Mouse (Mus musculus) retina, postnatal 1 day (tissue): ENCODE measurements at regions not wholly inside any gene's neighbourhood (a gene's known extent, or its start where the extent isn't known, plus 50 kb on each side); places are given as distances from the start of the nearest gene placed in this dataset.
A peak's percentile ranks its signal among the peaks of the same experiment; 100 is the strongest.

Experiments
- DNase-seq: peaks from one replicate; pipeline ENCODE4 v3.0.0-alpha.2; 2012

DNA sequence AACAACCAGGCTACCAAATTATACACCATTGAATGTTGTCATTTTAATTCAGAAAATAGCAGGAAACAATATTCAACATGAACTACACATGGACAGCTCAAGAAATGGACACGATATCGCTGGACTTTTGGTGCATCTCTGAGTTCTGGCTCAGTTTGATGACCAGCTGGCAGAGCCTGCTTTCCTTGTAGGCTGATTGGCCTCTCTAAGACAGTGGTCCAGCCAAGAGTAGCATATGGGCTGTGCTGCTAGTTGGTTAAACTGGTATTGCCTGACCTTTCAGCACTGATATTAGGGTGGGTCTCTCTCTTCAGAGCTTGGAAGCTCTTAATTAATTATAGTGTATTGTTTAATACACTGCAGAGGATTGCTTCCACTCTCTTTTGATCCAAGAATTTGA, 705.8 kb upstream of the Ddx18 start:
- DNase-seq: no peak

DNA sequence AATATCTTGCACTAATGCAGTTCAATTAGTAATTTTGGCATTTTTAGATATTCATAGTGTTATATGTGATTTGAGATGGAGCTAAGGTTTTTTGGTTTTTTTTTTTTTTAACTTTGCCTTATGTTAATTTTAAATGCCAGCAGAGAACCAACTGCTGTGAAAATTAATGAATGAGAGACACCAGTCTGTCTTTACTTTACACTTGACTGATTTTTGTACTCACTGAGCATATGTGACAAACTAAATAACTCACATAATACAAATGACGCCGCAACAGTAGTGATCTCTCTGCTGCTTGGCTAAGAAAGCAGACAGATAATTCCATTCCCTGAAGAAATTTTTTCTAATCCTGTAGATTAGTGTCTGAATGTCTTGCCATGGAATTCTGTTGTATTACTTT, 675.2 kb upstream of the Ddx18 start:
- DNase-seq: peak; percentile 21

DNA sequence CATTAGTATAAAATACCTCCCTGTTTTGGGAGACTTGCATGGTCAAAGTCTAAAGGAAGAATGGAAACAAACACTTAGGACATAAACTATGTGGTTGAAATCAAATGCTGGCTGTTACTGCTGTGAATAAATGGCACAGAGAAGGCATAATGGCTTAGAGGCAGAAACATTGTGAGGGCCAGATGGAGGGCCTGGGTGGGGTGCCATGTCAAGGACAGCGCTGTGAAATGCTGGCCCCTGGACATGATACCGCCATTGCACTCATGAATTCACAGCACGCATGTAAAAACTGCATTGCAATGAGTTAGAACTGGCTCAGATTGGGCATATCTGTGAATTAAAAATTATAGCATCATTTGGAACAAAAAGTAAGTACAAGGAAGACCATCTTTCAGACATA, 673.7 kb upstream of the Ddx18 start:
- no peak for DNase-seq

DNA sequence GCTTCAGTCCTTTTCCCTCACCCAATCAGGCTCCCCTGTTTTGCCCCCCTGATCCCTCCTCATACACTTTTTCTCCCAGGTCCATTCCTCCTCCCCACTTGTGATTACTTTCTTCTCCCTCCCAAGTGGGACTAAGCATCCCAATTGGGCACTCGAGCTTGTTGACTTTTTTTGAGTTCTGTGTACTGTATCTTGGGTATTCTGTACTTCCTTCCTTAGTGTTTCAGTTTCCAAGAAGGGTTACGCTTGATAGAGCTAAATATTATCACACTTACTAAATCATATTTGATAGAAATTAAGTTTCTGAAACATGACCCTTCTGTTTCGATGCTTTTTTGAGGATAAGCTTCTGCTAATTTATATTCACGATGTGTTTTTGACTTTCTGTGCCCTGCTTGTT, 662.7 kb upstream of the Ddx18 start:
- DNase-seq: no peak

DNA sequence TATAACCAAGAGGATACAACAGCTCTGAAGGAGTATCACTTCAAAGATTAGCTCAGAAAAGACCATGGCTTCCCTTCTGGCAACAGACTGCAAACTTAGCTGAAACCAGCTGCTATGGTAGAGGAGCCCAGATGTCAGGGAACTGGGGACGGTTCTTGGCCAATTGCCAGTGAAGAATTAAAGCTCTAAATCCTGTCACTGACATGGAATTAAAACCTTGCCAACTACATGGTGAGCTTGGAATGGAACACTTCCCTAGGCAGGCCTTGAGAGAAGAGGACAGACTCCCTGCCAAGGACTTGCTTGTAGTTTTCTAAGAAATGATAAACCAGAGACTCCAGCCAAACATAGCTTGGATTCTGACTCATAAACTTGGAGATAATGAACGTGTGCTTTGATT, 644.7 kb upstream of the Ddx18 start:
- DNase-seq: peak; percentile 68

DNA sequence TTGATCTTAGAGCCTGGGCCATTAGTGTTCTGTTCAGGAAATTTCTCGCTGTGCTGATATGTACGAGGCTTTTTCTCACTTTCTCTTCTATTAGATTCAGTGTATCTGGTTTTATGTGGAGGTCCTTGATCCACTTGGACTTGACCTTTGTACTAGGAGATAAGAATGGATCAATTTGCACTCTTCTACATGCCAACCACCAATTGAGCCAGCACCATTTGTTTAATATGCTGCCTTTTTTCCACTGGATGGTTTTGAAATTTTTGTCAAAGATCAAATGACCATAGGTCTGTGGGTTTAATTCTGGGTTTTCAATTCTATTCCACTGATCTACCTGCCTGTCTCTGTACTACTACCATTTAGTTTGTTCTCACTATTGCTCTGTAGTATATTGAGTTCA, 640.8 kb upstream of the Ddx18 start:
- no peak for DNase-seq

DNA sequence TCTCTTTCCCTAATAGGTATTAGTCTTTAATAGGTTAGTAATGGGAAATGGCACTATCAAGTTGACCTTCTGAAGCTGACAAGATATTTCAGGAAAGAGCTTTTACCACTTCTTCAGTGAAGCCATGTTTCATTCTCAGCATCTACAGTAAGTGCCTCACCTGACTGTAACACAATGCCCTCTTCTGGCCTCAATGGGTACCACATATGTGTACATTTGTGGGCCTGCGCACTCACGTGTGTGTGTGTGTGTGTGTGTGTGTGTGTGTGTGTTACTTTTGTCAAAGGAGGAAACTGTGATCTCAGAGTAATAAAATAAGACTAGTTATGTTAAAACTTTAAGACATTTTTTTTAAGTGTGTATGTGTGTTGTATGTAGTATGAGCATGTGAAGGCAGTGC, 601.8 kb upstream of the Ddx18 start:
- peak; percentile 2 for DNase-seq

DNA sequence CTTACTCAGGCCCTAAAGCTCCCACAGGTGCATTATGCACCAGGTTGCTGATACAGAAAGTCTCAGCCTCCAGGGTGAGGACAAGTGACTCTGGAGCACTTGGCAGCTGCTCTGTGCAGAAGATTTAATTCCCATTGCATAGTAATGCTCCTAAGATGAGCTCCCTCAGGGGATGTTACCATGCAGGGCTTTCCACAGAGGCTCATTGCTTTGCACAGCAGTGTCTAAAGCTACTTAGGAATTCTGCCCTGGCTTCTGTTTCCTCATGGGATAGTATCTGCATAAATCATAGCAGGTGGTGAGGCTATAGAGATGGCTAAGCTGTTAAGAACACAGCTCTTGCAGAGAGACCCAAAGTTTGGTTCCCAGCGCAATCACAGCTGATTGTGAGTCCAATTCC, 594.0 kb upstream of the Ddx18 start:
- DNase-seq: no peak

DNA sequence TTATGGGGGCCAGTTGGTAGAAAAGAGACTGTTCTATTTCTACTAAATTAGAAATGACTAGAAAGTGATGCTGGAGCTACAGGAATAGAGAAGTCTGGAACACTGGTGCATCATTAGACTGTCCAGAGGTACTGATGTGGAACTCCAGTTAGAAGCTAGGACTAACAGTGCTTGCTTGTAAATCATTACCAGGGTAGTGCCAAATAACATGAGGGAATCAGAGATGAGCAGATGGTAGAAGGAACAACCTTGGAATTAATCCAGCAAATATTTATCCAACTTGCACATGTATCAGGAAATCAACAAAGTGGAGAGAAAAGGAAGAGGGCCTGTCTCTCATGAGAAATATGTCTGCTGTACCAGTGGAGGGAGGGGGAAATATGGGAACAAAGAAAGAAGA, 573.6 kb upstream of the Ddx18 start:
- no peak for DNase-seq

DNA sequence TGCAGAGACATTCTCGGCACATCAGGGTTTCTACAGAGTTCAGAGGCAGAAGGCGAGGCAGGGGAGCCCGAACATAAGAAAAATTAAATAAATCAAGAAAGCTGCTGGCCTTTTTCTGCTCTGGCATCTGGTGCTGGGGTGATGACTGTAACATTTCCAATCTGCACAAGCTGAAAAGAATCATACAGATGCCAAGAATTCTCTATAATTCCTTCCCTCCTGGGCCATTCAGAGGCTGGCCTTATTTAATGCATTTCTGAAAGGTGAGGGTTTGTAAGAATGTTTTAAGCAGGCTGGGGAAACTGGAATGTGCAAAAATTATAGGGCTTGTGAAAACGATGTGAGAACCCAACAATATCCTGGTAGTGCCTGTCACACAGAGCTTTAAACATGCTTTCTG, 556.2 kb upstream of the Ddx18 start:
- no peak for DNase-seq

DNA sequence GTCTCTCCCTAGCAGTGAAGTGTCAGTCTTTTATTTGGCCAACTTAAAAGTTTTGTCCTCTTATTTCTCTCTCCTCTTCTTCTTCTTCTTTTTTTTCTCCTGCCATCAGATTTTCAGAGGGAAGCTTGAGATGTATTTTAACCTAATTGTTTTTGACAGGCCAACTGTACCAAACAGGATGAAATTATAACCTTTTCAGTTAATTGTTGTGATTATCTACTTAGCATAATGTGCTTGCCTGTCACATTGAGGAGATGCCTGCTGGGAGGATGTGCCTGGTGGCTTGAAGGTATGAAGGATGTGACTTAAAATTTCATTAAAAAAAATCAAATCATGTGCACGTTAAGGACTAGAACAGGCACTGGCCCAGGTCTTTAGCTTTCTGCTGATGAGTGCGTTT, 527.9 kb upstream of the Ddx18 start:
- peak; percentile 51 for DNase-seq

DNA sequence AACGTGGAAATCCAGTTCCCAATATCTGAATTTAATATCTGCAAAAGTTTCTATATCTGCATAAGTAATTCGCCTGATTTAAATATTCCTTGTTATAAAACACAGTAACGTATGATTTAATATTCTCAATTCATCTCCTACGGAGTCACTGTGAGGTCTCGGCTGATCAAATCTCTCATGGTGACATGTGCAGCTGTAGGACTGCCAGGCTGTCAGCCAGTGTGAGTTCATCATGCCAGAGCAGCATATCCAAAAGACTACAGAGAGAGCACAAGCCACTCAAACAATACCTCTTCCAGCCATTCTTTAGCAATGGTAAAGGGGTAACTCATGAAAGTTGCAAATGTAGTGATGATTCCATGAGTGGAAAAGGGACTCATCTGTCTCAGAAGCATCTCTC, 514.7 kb upstream of the Ddx18 start:
- no peak for DNase-seq

DNA sequence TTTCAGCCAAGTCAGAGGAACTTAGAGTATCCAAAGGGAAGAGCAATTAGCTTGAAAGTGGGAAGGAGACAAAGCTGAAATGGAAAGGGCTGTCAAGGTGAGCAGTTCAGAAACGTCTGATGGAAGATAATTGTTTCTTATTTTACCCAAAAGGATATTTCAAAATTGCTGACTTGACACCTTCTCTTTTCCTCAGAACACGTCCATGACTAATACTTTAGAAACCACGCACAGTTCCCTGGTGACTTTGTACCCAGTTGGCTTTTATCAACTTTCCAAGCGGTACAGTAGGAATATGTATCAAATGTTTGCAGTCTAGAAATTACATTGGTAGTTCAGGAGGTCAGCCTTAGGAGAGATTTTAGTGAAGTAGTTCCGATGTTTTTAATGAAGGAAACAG, 508.3 kb upstream of the Ddx18 start:
- DNase-seq: no peak

DNA sequence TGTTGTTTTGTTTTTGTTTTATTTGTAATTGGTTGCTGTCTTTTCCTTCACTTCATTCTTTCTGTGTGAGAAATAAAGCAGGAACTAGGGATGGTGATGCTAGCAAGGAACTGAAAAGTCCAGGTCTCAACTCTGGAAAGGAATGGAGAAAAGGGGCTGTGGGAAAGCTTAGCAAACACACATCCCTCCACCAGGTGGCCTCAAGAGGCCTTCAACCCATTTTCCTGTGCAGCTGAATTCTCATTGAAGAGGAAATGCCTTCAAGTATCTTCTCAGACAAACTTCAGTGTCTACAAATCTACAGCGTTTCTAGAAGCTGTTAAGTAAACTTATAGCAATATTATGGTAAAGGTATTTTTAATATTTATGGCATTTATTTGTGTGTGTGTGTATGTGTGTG, 487.4 kb upstream of the Ddx18 start:
- no peak for DNase-seq

DNA sequence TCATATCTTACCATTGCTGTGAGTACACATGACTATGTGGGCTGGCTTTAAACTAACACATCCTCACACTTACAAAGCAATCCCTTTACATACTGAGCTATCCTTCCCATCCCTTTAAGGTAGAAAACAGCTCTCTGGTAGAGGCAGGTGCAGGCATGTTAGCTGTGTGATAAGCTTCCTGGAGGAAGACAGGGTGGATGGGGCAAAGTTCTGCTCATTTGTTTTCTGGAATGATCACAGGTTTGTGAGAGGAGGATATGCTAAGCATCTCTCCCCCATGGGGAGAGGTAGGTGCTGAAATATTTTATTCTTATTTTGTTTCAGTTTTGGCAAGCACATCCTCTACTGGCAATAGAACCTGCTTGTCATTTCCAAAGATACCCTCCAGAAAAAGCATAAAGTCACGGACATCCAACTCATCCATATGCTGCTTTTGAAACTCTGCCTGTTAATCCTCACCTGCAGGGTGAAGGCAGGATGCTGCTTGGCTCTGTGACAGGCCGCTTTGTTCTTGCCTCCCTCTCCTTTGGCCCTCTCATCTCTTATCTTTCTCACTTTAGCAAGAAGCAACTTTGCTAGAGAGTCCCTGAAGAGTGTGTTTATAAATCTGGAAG, 480.4 kb upstream of the Ddx18 start:
- no peak for DNase-seq

DNA sequence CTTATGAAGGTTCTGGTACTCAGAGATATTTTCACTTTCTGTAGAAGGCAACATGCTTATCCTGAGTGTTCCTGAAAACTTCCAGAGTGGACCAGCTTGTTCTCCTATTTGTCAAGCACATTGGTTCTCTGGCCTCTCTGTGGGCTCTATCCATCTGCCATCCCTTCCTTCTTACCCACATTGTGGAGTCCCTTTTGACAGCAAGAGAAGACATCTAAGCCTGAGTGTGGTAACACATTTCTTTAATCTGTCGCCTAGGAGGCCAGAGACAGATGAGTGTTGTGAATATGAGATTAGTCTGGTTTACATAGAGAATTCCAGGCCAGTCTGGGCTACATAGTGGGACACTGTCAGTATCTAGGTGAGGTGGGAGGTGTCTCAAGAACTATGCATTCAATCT, 476.1 kb upstream of the Ddx18 start:
- no peak for DNase-seq

DNA sequence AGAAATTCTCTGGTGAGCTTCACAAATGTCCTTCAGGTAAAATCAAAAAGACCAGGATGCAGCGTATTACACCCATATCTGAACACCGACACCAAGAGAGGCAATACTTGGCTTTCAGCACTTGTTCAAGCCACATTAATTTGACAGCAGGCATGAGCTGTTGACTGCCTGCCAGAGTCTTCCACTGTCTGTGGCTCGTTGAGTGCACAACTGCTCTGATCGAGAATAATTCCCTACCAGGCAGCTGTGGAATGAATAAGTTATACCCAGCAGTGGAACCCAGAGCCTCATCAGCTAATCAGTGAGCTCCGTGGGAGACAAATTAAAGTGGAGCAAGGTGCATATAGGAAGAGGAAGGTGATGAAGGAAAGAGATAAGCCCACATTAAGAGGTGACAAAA, 475.3 kb upstream of the Ddx18 start:
- no peak for DNase-seq

DNA sequence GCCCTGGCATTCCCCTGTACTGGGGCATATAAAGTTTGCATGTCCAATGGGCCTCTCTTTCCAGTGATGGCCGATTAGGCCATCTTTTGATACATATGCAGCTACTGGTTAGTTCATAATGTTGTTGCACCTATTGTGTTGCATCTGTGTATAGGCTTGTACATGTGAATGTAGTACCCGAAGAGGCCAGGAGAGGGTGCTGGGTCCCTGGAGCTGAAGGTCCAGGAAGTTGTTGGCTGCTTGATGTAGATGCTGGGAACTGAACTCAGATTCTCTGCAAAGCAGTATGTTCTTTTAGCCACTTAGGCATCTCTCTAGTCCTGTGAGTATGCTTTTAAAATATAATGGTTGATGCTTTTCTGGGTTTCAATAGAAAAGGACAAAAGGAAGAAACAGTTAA, 440.0 kb upstream of the Ddx18 start:
- no peak for DNase-seq

DNA sequence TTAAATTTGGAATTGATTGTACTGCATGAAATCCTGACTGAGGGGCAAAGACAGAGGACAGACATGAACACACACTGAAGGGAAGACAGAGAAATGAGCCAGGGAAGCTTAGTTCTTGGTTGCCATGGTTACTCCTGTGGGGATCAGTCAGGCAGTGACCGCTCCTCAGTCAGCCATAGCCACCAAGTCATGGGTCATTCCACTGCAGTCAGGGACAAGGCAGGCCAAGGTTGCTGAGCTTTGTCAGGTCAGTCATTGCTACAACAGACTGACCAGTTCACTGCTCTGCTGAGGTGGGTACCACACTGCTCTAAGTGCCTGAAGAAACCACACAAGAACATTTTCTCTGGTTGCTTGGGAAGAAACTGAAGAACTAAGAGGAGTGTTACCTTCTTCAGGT, 428.7 kb upstream of the Ddx18 start:
- no peak for DNase-seq

DNA sequence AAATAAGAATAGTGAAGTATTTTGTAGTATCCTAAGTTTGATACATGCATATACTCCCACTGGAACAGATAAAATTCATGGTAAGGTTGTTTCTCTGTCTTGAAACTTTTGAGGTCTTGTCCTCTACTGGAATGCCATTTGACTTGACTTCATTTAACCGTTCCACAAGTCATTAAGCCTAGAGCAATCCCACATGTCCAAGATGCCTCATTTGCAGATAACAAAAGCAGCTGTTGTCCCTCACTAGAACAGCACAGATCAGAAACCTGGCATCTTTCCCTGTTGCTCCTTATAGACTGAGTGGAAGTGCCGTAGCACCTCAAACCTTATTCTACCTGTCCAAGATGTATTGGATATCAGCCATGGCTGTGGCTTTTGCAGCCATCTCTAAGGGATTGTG, 422.9 kb upstream of the Ddx18 start:
- no peak for DNase-seq

DNA sequence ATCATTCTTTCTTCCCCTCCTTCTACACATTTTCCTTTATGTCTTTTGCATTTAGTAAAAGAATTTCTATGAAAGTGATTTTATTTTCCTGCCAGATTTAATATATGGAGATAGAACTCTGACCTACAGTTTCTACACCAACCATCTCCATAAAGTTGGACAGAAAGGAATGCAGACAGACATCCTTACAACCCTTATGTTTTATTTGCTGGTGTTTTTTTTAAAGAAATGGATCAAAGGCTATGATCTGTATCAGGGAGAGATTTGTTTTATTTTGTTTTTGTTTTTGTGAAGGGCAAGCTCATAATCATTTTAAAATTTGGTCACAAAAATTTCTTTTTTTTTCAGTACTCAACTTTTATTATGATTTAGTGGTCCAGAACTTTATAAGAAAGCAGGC, 391.2 kb upstream of the Ddx18 start:
- no peak for DNase-seq

DNA sequence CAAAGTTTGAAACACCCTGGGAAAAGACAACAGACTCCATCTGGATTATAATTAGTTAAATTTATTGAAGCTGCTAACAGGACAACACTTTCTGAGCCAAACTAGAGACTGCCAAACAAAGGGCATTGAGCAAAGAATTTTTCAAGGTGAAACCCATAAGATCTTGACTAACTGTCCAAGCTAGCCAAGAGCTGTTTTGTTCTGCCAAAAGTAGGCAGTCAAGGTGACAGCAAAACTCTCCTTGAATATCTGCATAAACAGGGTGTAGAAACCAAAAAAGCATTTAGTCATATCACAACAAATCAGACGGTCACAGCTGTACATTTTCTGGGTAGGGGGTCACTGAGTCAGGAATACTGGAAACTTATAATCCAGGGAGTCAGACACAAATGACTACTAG, 368.1 kb upstream of the Ddx18 start:
- no peak for DNase-seq
